Mouse (Mus musculus) G1E-ER4 (cell line): ENCODE results near the gene Usp12. TPM values are rescaled to one million over a fixed set of nuclear protein-coding genes. Genes with fewer than 3 reads are reported as not detected.

ENCODE experiments used
- GATA1 ChIP-seq: IDR thresholded peaks from one replicate; pipeline ENCODE4 v1.8.0; 2012; ENCODE audit warnings: low read length, inconsistent platforms
- polyA plus RNA-seq: library from polyadenylated mRNA; stranded (reverse); fragments of >175 nt; gene quantifications from 2 replicates; pipeline ENCODE4 v1.2.3, GENCODE M21; 2012

Gene Usp12
- polyA plus RNA-seq, 1 experiment, result 7.7 TPM

GRCm38 (mm10) chr5:146724956-146725355 lies 69.8 kb downstream of the Usp12 start:
- TF ChIP-seq GATA1, result no peak

DNA sequence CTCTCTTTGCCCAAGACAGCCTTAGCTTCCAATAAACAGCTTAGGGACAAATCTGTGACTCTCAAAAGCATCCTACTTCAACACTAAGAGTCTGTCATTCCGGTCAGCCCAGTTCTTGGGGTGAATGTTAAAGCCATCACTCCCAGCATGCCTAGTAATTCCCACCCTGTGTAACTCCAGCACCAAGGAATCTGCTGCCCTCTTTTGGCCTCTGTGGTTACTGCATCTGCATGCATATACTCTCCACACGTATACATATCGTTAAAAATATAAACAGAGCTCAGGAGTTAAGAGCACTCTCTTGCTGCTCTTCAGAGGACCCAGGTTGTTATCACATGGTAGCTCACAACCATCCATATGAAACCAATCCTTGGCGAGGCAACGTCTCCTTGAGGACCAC lies 71.4 kb downstream of the Usp12 start:
- TF ChIP-seq GATA1, result no peak

DNA sequence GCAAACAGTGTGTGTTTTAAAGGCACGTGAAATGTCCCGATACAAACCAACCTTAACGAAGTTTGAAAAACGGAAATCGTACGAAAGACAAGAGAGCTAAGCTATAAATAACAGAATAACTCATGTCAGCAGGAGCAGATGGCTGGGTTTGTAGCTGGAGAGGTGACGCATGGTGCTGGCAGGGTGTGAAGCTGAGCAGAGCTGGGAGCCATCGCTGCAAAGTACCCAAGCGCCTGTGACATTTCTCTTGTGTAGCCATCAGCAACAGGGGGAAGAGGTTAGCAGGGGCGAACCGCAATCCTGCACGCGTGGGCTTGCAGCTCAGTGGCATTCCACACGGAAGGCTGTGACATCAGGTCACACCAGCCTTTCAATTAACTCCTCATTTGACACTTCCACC lies 72.6 kb downstream of the Usp12 start:
- no peak for TF ChIP-seq GATA1

DNA sequence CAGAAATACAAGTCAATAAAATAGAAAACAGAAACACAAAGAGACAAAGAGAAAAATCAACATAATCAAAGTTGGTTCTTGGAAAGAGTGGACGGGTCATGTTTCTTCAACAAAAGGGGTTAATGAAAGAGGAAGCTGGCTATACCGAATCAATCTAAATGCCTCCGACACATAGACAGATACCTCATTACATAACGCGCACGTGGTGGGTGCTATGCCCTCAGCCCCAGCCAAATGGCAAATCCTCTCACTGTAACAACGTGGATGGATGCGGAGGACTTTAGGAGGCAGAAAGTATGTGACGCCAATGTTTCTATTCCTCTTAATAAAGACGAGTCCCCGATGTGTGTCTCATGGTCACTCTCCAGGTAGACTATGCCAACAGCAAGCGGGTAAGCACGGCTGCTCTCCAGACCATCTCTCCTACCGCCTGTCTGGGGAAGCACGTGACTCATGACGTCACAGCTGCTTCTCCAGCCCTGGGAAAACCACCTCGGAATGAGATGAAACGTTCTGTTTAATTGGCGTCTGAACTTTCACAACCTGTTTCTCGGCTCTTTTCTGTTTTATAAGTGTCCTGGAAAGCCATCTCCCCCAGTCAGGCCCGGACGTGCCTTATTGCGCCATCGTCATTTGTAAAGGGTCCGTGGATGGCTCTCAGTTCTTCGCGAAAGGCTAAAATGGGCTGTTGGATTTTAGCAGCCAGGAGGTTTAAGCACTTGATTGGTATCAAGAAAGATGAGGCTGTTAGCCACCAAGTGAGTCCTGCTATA lies 75.0 kb downstream of the Usp12 start:
- TF ChIP-seq GATA1, result no peak

GRCm38 (mm10) chr5:146713836-146714235 lies 81.0 kb downstream of the Usp12 start:
- TF ChIP-seq GATA1, result no peak

GRCm38 (mm10) chr5:146713088-146713487 lies 81.7 kb downstream of the Usp12 start:
- TF ChIP-seq GATA1, result no peak

DNA sequence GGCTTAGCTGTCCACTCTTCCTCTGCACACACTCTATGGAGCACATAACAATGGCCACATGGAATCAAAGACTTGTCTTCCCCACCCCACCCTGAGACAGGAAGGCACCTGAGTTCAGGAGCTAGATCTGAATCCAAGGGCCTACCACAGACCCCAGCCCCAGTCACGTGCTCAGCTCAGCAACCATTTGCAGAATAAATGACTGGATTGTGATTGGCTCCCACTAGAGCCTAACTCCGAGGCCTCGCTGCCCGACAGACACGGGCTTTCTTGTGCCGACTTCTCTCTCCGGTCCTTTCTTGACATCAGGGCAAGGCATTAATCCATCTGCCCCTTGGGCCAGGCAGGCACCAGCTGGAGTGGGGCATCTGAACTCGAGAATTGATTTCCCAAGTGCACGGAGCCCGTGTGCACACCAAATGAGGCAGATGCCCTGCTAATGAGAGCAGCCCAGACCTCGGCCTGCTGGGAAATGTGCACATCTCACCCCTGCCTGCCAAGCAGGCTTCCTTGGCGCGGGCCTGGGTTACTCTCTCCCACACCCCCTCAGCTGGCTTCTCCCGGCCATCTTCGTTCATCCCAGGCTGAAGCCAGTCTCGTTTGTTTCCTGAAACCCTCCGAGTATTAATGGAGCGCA lies 82.4 kb downstream of the Usp12 start:
- TF ChIP-seq GATA1, result no peak

- TF ChIP-seq GATA1, result no peak
Observed at GRCm38 (mm10) chr5:146709361-146709760, 85.4 kb downstream of the Usp12 start.

GRCm38 (mm10) chr5:146705815-146706408 lies 88.9 kb downstream of the Usp12 start:
- TF ChIP-seq GATA1, result no peak

GRCm38 (mm10) chr5:146705411-146705810 lies 89.4 kb downstream of the Usp12 start:
- no peak for TF ChIP-seq GATA1

GRCm38 (mm10) chr5:146704241-146704640 lies 90.6 kb downstream of the Usp12 start:
- no peak for TF ChIP-seq GATA1

GRCm38 (mm10) chr5:146703710-146704121 lies 91.1 kb downstream of the Usp12 start:
- peak; percentile 94 for TF ChIP-seq GATA1

DNA sequence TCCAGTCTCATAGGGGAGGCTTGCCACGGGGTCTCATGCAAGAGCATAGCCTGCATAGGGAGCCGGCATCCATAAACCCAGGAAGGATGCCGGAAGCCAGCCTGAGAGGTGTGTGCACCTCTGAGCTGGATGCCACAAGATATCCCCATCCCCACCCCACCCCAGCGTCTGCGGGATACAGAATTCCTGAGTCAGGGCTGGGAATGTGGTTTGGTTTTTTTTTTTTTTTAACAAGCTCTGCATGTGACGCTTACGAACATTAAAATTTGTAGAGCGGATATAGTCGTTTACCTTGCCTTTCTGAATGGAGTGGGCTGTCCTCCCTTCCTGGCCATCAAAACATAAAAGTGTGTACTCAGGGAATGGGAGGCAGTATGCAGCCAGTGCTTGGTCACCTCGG lies 94.7 kb downstream of the Usp12 start:
- TF ChIP-seq GATA1, result no peak

DNA sequence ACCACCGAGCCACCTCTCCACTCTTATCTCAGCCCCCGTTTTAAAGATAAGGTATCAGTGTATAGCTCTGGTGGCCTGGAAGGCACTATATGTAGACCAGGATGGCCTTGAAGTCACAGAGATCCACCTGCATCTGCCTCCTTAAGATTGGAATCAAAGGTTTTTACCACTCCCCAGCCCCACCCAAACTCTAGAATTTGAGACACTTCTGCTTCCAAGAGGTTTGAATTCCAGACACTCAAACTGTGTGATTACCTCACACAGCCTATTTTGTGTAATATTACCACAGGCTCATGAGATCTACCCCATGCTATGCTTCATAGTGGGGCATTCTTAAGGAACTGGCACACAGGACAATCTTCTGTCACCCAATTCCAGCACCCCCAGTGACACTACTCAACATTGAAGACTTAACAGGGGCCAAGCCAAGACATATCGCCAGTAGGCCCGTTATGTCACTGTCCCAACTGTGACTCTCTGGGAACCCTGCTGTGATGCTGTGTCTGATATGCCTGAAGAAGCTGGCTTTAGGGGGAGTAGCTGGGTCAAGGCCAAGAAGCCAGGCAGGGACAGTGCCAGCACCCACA lies 95.3 kb downstream of the Usp12 start:
- no peak for TF ChIP-seq GATA1

GRCm38 (mm10) chr5:146695543-146695942 lies 99.3 kb downstream of the Usp12 start:
- no peak for TF ChIP-seq GATA1

DNA sequence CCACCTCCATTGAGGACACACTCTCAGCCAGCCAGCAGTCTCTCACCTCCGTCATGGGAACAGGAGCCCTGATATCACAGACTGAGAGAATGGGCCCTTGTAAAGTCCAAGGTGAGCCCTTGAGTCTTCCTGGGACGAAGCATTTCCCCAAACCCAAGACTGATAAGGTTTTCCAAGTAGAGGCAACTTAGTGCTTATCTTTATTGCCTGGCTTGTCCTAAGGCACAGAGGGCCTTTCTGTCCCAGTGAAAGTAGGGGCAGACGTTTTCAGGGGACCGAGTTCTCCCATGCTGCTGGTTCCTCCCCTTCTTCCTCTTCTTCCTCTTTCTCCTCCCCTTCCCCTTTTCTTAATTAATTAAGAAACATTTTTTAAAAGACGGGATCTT lies 101.8 kb downstream of the Usp12 start:
- TF ChIP-seq GATA1, result peak; percentile 75
